Mouse (Mus musculus): ENCODE measurements at regions not wholly inside any gene's neighbourhood (a gene's known extent, or its start where the extent isn't known, plus 50 kb on each side); places are given as distances from the start of the nearest gene placed in this dataset.

DNA sequence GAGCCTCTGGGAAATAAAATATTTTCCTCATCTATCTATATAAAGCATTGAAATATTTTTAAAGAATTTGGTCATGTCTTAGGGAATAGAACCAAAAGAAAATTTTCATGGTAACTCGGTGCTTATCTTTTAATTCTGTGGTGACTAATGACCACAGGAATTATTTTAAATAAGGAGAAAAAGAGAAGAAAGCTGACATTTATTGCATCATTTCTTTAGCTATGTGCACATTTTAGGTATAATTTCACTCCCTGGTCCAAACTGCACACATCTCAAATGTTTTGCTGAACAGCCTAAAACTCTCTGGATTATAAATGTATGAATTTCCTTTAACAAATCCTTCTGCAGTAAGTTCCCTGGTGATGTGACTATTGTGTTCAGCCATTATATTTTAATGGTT is 237.7 kb downstream of the Htr7 start:
- TF ChIP-seq CTCF (IDR thresholded peaks at IDR 0.05; ENCODE audit: low read depth): no peak
- no peak for TF ChIP-seq EP300 (IDR thresholded peaks at IDR 0.05; ENCODE audit: low read depth)

Measured in liver, postnatal 0 days (tissue).